Mouse (Mus musculus) CD4-positive, CD25-positive, alpha-beta regulatory T cell (primary cell): ENCODE results near the gene Ccnb1ip1. TPM values are rescaled to one million over a fixed set of nuclear protein-coding genes. Genes with fewer than 3 reads are reported as not detected.

Experiments
- polyA plus RNA-seq: library from polyadenylated mRNA; unstranded; fragments of 100-300 nt; shearing (Covaris generic); gene quantifications from one replicate; pipeline ENCODE4 v1.2.1, GENCODE M21; 2017

Ccnb1ip1 gene
- polyA plus RNA-seq, result not detected

DNA sequence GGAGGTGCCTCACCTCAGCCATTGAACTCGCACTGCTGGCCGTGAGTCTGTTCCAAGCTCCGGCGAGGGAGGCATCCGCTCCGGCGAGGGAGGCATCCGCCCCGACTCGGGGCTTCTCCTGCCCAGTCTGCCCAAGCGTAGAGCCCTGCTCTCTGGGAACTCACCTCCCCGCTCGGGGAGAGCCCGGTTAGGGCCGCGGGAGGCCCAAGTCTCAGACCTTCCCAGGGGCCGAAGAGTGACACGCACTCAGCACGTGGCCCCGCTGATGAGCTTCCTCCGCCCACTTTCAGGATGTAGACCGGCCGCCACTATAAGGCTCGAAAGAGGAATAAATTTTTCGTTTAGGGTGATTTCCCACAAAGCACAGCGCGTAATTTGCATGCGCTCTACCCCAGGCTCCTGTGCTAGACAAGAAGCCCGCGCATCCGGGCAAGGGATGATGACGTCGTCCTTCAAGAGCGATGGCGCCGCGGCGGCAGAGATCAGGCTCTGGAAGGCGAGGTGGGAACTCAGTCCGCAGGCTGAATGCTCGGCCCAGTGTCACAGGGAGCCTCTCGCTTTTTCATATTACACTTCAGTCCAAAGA is at the start of gene Ccnb1ip1, which contains the start of gene Parp2:
Gene Ccnb1ip1 (minus strand): TSS at position 246 of the 586 bp plus-strand sequence.
Gene Parp2 (plus strand): TSS at position 355 of the 586 bp plus-strand sequence.

DNA sequence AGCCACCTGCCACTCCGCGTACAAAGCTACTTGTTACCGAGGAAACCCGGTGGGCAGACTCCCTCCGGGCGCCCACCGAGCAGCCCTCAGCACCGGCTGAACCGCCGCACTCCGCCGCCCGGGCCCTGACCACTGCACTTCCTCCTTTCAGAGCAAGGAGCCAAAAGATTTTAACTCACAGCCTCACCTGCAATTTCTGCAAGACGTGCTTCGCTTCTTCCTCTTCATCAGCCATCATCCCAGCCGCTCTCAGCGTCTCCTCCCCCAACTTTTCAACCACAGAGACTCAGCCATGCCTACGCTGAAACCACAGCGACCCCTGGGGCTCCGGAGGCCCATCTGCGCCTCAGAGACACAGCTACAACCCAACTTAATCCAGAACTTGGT is 22.3 kb downstream of the Ccnb1ip1 start, which contains the start of gene Ttc5:
Gene Ttc5 (minus strand): TSS at position 269 of the 387 bp plus-strand sequence.

DNA sequence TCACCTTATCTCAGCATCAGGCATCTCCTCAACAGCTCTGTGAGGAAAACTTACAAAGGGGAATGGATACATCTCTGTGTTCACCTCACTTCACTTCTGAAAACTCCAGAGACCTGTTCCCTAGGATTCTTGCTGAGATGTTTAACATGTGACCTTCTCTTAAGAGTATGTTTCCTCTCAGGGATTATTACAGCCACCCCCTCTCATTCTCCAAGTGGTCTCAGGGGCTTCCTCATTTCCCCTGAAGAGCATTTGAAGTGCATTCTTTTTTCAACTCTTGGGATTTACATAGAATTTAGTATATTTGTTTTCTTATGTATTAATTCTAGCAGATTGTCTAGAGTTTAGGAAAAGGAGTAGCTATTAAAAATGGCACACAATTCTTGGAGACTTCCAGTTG is 62.5 kb downstream of the Ccnb1ip1 start, which contains the start of gene Olfr749:
Gene Olfr749 (minus strand): TSS at position 101 of the 400 bp plus-strand sequence.

Other genes starting within 250 kb of the Ccnb1ip1 start
- gene Olfr744, start 192.9 kb downstream of the Ccnb1ip1 start, polyA plus RNA-seq, result not detected
- gene Olfr745, start 168.3 kb downstream of the Ccnb1ip1 start, polyA plus RNA-seq, result not detected
- gene Olfr746, start 160.6 kb downstream of the Ccnb1ip1 start, polyA plus RNA-seq, result not detected
- not detected for gene Olfr747, start 114.5 kb downstream of the Ccnb1ip1 start, polyA plus RNA-seq
- gene Olfr748, start 100.4 kb downstream of the Ccnb1ip1 start, polyA plus RNA-seq, result 0.08 TPM
- 0.18 TPM for gene Olfr749, start 62.6 kb downstream of the Ccnb1ip1 start, polyA plus RNA-seq
- 119 TPM for gene Ttc5, start 22.2 kb downstream of the Ccnb1ip1 start, polyA plus RNA-seq
- 78.8 TPM for gene Parp2, start 109 bp upstream of the Ccnb1ip1 start, polyA plus RNA-seq
- 20.9 TPM for gene Tep1, start 62.8 kb upstream of the Ccnb1ip1 start, polyA plus RNA-seq
- 0.12 TPM for gene Klhl33, start 89.8 kb upstream of the Ccnb1ip1 start, polyA plus RNA-seq
- 106 TPM for gene Osgep, start 117.2 kb upstream of the Ccnb1ip1 start, polyA plus RNA-seq
- gene Apex1, start 117.2 kb upstream of the Ccnb1ip1 start, polyA plus RNA-seq, result 67.8 TPM
- 76.7 TPM for gene Pip4p1, start 123.1 kb upstream of the Ccnb1ip1 start, polyA plus RNA-seq
- 45.5 TPM for gene Pnp, start 123.3 kb upstream of the Ccnb1ip1 start, polyA plus RNA-seq
- gene Gm49342, start 136.8 kb upstream of the Ccnb1ip1 start, polyA plus RNA-seq, result not detected
- 0.36 TPM for gene Pnp2, start 148.3 kb upstream of the Ccnb1ip1 start, polyA plus RNA-seq
- not detected for gene Rnase10, start 200.0 kb upstream of the Ccnb1ip1 start, polyA plus RNA-seq
- gene Rnase9, start 234.1 kb upstream of the Ccnb1ip1 start, polyA plus RNA-seq, result not detected
- not detected for gene Rnase11, start 242.4 kb upstream of the Ccnb1ip1 start, polyA plus RNA-seq
- not detected for gene Rnase12, start 249.9 kb upstream of the Ccnb1ip1 start, polyA plus RNA-seq